Mouse (Mus musculus) liver, adult 2 months (tissue): Measurements from ENCODE around the gene Ces2h. TPM values are rescaled to one million over a fixed set of nuclear protein-coding genes. Genes with fewer than 3 reads are reported as not detected.

Experiments
- DNase-seq: peaks from one replicate; pipeline ENCODE4 v3.0.0-alpha.2; 2011; ENCODE audit warnings: low read depth, low spot score; ENCODE audit errors: extremely low read depth
- H3K27ac ChIP-seq: fragments of 200-500 bp; replicated peaks from 2 replicates; pipeline ENCODE4 v1.5.1; 2012; ENCODE audit warnings: low read depth, mild to moderate bottlenecking, control low read depth, inconsistent platforms, low read length; ENCODE audit not compliant: insufficient read depth
- H3K27me3 ChIP-seq: fragments of 200-500 bp; 2 replicates; pipeline ENCODE4 v1.6.1; 2012; ENCODE audit warnings: mild to moderate bottlenecking, moderate library complexity, low read length, inconsistent platforms; ENCODE audit not compliant: control insufficient read depth, insufficient read depth
- H3K36me3 ChIP-seq: fragments of 200-500 bp; 2 replicates; pipeline ENCODE4 v1.6.1; 2012; ENCODE audit warnings: low read length, inconsistent platforms; ENCODE audit not compliant: control insufficient read depth, insufficient read depth
- H3K4me1 ChIP-seq: fragments of 200-500 bp; 2 replicates; pipeline ENCODE4 v1.6.1; 2011; ENCODE audit warnings: low read length; ENCODE audit not compliant: control insufficient read depth, insufficient read depth
- H3K4me3 ChIP-seq: fragments of 200-500 bp; 2 replicates; pipeline ENCODE4 v1.5.1; 2011; ENCODE audit warnings: low read depth, mild to moderate bottlenecking, control low read depth, low read length, moderate library complexity; ENCODE audit not compliant: insufficient read depth
- H3K79me2 ChIP-seq: fragments of 200-500 bp; 2 replicates; pipeline ENCODE4 v1.6.1; 2012; ENCODE audit warnings: inconsistent platforms, mild to moderate bottlenecking, low read length, moderate library complexity; ENCODE audit not compliant: control insufficient read depth, insufficient read depth
- H3K9ac ChIP-seq: fragments of 200-500 bp; 2 replicates; pipeline ENCODE4 v1.6.1; 2012; ENCODE audit warnings: low read depth, mild to moderate bottlenecking, control low read depth, inconsistent platforms, low read length
- CTCF ChIP-seq: fragments of 200-500 bp; IDR thresholded peaks from 2 replicates; pipeline ENCODE4 v1.5.1; 2011; ENCODE audit warnings: low read depth, low read length, control low read depth
- POLR2A ChIP-seq: fragments of 200-500 bp; IDR thresholded peaks from 2 replicates; pipeline ENCODE4 v1.6.1; 2011; ENCODE audit warnings: low read length, control low read depth; ENCODE audit not compliant: insufficient read depth; ENCODE audit errors: extremely low read depth
- WGBS: fragments of 180-500 bp; shearing (Covaris S2); methylation state at CpG from one replicate; pipeline ENCODE4 v1.1.7; 2018; 5-methylcytosine and 5-hydroxymethylcytosine counted together
- polyA plus RNA-seq: library from polyadenylated mRNA; depleted of rRNA; stranded (reverse); fragments of >200 nt; gene quantifications from 2 replicates; pipeline ENCODE4 v1.2.3, GENCODE M21; 2012; rRNA removed
- total RNA-seq: library from RNA; depleted of rRNA; stranded (reverse); fragments of >200 nt; gene quantifications from 2 replicates; pipeline ENCODE4 v1.2.3, GENCODE M21; 2014; rRNA removed

Ces2h gene
- 0.07 and 0.18 TPM in 2 replicates for total RNA-seq
- polyA plus RNA-seq: 0.22 and 0.26 TPM in 2 replicates

DNA sequence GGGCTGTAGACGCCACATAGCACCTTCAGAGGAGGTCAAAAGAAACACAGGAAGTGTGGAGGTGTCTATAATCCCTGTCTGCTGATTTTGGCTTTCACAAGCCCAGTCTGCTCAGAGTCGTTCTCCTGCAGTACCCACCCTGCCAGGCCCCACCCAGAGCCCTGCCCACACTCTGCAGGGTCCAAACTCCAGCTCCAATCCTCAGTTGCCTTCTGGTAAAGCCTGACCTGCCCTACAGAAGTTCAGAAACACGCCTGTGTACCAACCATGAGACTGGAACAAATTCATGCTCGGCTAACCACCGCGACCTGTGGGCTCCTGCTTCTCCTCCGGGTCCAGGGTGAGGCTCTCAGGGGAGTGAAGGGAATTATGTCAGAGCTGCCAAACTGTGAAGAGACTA is at the start of gene Ces2h:
TSS of gene Ces2h (plus strand) at position 268 of the 400 bp plus-strand sequence.
- TF ChIP-seq POLR2A (no peak), CTCF (no peak)
- Histone ChIP-seq H3K79me2 (no peaks in the 10 kb centered on the region), H3K9ac (peak within 1 kb of the TSS; percentile 58), H3K4me3 (peak within 1 kb of the TSS; percentile 16), H3K27me3 (no peaks in the 10 kb centered on the region), H3K36me3 (no peaks in the 10 kb centered on the region), H3K4me1 (peaks cover 20% of the 10 kb centered on the region; the same call in 1 of the 2 replicates), H3K27ac (peak within 1 kb of the TSS; percentile 72)
- whole genome bisulfite sequencing: 37% methylated on average over 7 of the region's 7 CpGs
- peak; percentile 88 for DNase-seq

DNA sequence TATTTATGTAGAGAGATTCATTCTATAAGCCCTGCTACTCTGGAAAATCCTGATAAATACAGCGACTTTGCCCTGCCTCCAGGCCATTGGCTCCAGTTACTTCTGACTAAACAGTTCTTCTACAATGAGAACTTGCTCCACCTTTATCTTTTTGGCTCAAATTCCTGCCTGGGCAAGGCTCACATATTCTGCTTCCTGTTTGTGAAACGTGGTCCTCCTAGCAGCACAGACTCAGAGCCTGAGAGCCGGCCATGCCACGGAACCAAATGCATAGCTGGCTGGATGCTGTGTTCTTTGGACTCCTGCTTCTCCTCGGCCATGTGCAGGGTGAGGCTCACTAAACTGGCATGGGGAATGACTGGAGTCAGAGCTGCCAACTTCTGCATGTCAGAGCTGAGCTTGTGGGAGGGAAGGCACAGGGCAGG is 39.1 kb upstream of the Ces2h start, which contains the start of gene Ces2g:
TSS of gene Ces2g (plus strand) at position 182 of the 425 bp plus-strand sequence.
- peak within 1 kb of the TSS; percentile 39 for H3K9ac ChIP-seq

DNA sequence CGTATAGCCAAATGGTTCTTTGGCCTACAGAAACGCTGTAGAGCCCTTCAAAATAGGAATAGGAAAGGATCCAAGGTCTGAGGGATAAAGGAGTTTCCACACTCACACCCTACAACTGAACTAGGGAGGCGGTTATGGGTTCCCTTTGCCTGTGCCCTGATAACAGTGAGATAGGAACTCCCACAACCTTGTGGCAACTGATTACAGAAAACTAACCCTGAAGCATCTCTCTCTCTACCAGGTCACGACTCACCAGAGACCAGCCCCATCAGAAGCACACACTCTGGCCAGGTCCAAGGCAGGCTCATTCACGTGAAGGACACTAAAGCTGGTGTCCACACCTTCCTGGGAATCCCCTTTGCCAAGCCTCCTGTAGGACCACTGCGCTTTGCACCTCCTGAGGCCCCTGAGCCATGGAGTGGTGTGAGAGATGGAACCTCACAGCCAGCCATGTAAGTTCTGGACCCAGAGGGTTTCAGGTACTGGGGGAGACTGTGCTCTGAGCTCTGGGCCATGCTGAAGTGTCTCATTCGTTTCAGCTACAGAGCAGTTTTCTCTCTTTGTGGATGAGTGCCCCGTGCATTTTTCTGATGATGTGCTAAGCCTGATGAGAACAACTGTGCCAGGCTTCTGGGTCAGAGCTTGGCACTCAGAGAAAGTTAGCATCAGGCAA is 38.3 kb upstream of the Ces2h start:
- Histone ChIP-seq H3K9ac (no peak overlapping the region), H3K36me3 (peaks cover 25% of the 10 kb centered on the region), H3K27me3 (no peaks in the 10 kb centered on the region), H3K4me1 (peaks cover 2% of the 10 kb centered on the region; the same call in 1 of the 2 replicates), H3K27ac (no peak overlapping the region), H3K4me3 (no peak overlapping the region), H3K79me2 (no peaks in the 10 kb centered on the region)
- TF ChIP-seq POLR2A (no peak), CTCF (no peak)
- WGBS: 75% methylated on average over 8 of the region's 8 CpGs
- DNase-seq: no peak

More for the DNA sequence above, 39.1 kb upstream of the Ces2h start, which contains the start of gene Ces2g:
- Histone ChIP-seq H3K79me2 (no peaks in the 10 kb centered on the region), H3K4me1 (peaks cover 2% of the 10 kb centered on the region; the same call in 1 of the 2 replicates), H3K4me3 (peak within 1 kb of the TSS; percentile 32), H3K36me3 (peaks cover 18% of the 10 kb centered on the region), H3K27ac (peak within 1 kb of the TSS; percentile 22), H3K27me3 (no peaks in the 10 kb centered on the region)
- 7% methylated on average over 5 of the region's 5 CpGs for WGBS
- DNase-seq: peak; percentile 90
- TF ChIP-seq CTCF (no peak), POLR2A (no peak)

DNA sequence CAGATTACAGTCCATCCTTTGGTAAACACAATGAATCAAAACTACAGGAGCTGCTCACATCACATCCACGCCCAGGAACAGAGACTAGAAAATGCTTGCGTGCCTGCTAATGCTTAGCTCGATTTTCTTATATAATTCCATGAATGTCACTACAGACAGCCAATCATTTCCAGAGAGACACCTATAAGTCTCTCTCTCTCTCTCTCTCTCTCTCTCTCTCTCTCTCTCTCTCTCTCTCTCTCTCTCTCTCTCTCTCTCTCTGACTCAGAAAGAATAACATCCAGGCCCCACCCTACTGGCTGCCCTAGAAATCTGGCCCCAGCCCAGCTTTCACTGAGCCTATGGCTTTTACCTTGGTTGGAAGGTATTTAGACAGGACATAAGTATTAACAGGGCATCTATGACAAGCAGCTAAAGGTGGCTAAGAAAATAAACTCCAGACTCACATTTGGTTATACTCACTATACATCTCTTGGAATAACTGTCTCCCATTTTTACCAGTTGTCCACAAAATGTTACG is 37.2 kb upstream of the Ces2h start:
- Histone ChIP-seq H3K4me1 (peaks cover 2% of the 10 kb centered on the region; the same call in 1 of the 2 replicates), H3K27me3 (no peaks in the 10 kb centered on the region), H3K9ac (no peak overlapping the region), H3K79me2 (no peaks in the 10 kb centered on the region), H3K36me3 (peaks cover 36% of the 10 kb centered on the region), H3K27ac (no peak overlapping the region), H3K4me3 (no peak overlapping the region)
- DNase-seq: no peak
- 93% methylated on average over 4 of the region's 4 CpGs for WGBS
- TF ChIP-seq CTCF (no peak), POLR2A (no peak)

DNA sequence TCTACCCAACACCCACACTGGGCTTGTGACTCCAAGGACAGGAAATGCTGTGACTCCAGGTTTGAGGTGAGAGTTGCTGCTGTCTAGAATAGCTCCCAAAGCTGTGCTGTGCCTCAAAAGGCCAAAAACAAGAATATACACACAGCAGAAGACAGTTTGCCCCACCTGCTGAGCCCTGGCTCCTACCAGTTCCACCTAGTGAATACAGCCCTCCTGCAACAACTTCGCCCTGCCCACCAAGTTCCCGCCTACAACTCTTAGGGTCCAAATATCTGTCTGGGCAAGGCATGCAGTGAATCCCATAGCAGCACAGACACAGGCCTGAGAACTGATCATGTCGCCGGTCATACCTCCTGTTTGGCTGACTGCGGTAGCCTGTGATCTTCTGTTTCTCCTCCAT is 16.5 kb upstream of the Ces2h start:
- H3K4me1 ChIP-seq: peaks cover 11% of the 10 kb centered on the region
- no peaks in the 10 kb centered on the region for H3K79me2 ChIP-seq
- TF ChIP-seq CTCF (no peak), POLR2A (no peak)
- H3K36me3 ChIP-seq: no peaks in the 10 kb centered on the region
- H3K27ac ChIP-seq: peak overlapping the region; percentile 86
- H3K9ac ChIP-seq: no peak overlapping the region
- no peak for DNase-seq
- 96% methylated on average over 5 of the region's 5 CpGs for WGBS
- no peak overlapping the region for H3K4me3 ChIP-seq
- no peaks in the 10 kb centered on the region for H3K27me3 ChIP-seq

DNA sequence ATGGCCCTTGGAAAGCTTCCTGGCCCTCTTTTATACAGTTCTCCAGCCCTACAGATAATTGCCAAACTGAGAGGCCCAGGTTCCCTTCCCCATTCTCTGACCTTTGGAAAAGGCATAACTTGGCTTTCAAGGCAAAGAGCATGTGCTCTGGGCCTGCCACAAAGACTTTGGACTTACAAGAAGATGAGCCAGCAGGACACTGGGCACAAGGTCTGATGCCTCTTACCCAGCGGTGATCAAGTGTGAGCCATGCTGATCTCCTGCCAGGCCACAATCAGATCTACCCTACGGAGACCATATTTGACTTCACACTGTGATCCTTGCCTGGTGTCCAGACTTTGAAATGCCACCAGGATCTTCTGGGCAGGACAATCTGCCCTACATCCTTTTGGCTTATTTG is 15.7 kb upstream of the Ces2h start:
- WGBS: 39% methylated on average over 2 of the region's 2 CpGs
- H3K27me3 ChIP-seq: no peaks in the 10 kb centered on the region
- no peak overlapping the region for H3K4me3 ChIP-seq
- TF ChIP-seq CTCF: no peak
- no peak for TF ChIP-seq POLR2A
- no peaks in the 10 kb centered on the region for H3K79me2 ChIP-seq
- H3K9ac ChIP-seq: no peak overlapping the region
- H3K4me1 ChIP-seq: peaks cover 11% of the 10 kb centered on the region
- peak overlapping the region; percentile 86 for H3K27ac ChIP-seq
- H3K36me3 ChIP-seq: no peaks in the 10 kb centered on the region
- peak; percentile 99 for DNase-seq
